Mouse (Mus musculus): ENCODE results near the gene Gm4070.
"Not testable (repeated sequence)": the region's sequence is repeated elsewhere in the genome, so short reads cannot be mapped to it uniquely, and the experiment has no call there.

The Gm4070 gene

DNA sequence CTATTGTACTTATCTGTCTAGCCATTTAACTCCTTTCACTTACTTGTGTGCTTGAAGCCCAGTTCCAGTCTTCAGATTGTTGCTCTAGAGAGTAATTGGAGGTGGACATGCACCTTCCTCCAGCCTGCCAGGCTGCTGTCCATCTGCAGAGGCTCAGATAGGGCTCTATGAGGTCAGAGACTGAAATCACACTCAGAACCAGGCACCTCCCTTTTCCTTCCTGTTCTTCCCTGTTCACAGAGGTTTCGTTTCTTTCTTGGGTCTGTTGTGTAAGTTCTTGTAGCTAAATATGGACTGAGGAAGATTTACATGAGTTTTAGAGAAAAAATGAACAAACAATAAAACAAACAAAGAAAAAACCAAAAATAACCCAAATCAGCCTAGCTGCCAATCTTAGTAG lies at the start of gene Gm4070:
Gm4070 (minus strand) TSS at position 156 of the 400 bp plus-strand sequence.
- not testable (repeated sequence) for DNase-seq

- not testable (repeated sequence) for DNase-seq
These were observed 773 bp upstream of the Gm4070 start for GRCm38 (mm10) chr7:105954540-105954939.

DNA sequence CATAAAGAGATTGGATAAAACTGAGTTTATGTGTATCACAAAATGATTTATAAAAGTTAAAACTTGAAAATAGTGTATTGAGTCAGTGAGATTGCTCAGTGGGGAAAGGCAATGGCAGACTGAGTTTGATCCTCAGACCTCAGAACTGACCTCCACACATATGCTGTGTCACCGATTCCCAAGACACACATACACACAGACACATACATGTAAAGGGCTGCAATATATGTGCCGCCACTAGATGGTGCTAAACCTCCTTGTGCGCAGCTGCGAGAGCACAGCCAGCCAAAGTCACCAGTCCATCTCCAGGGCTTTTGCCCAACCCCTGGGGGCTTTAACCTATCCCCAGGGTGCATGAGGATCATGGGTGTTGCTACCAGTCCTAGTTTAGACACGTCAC lies 1.4 kb downstream of the Gm4070 start:
- not testable (repeated sequence) for DNase-seq

DNA sequence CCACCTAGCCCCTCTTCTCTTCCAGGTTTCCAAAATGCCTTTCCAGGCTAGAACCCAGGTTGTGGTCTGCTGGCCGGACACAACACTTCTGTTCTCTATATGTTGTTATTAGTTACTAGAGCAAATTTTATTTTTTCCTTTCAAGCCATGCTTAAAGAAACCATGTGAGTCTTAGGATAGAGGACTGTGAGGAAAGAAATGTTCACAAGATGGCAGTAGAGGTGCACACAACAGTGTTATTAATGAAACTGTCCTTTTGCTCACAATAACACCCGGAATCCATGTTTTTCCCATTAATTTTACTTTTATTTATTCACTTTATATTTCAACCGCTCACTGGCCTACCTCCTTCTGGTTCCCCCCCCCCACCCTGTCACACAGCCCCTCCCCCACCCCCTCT lies 8.5 kb downstream of the Gm4070 start:
- not testable (repeated sequence) for DNase-seq

GRCm38 (mm10) chr7:105932132-105932531 lies 21.6 kb downstream of the Gm4070 start:
- not testable (repeated sequence) for DNase-seq

GRCm38 (mm10) chr7:105883588-105884336 lies 70.0 kb downstream of the Gm4070 start:
- not testable (repeated sequence) for DNase-seq

DNA sequence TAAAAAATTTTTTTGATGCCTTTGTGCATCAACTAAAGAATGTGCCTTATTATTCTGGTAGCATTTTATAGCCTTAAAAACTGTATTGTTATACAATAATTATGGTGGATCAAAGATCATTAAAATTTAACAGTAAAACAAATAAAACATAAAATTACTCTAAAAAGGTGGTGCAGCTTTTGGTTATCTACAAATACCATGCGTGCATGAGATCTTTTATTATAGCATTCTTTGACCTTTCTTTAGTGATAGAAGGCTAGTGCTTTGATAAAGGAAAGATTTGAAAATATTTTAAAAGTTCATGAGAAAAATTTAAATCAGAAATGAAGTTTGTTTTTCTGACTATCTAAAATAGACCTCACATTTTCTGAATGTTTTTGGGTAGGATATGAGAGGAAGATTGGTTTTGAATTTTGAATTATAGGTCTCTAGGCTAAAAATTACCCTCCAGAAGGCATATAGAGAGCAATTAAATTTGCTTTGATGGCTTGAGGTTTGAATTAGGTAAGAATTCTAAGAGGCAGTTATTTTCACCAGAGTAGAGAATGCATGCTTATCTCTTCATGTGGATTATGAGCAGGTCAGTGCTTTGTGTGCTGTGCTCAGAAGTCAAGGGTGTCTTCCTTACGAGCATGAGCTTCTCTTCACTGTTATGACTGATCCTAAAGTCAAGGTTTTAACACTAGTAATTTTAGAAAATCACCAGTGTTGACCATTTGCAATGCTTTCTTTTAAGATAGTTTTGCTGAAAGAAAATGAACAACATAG lies 73.9 kb downstream of the Gm4070 start:
- not testable (repeated sequence) for DNase-seq

- not testable (repeated sequence) for DNase-seq
These were observed 97.8 kb downstream of the Gm4070 start for GRCm38 (mm10) chr7:105855718-105856560.
